Mouse (Mus musculus) liver, embryonic 11.5 days (tissue): ENCODE results near the gene Tctn1. TPM values are rescaled to one million over a fixed set of nuclear protein-coding genes. Genes with fewer than 3 reads are reported as not detected.

ENCODE experiments used
- ATAC-seq: fragments of 200-750 bp; cut with Nextera tagmentation; replicated peaks from 2 replicates; pipeline ENCODE4 v1.8.0; 2017; ENCODE audit warnings: moderate number of reproducible peaks, mild to moderate bottlenecking, moderate TSS enrichment, moderate library complexity; ENCODE audit not compliant: low FRiP score
- DNase-seq: peaks from one replicate; pipeline ENCODE4 v3.0.0-alpha.2; 2017; ENCODE audit warnings: low spot score
- H3K27ac ChIP-seq: fragments of 300-500 bp; sonication (generic); 2 replicates; pipeline ENCODE4 v1.5.1; 2014; ENCODE audit warnings: mild to moderate bottlenecking, low read depth, low read length, control low read depth
- H3K27me3 ChIP-seq: fragments of 300-500 bp; sonication (generic); replicated peaks from 2 replicates; pipeline ENCODE4 v1.6.1; 2014; ENCODE audit warnings: low read length, mixed read lengths; ENCODE audit not compliant: control insufficient read depth, insufficient read depth
- H3K36me3 ChIP-seq: fragments of 300-500 bp; sonication (generic); 2 replicates; pipeline ENCODE4 v1.6.1; 2014; ENCODE audit warnings: mild to moderate bottlenecking, low read length, moderate library complexity, mixed read lengths; ENCODE audit not compliant: control insufficient read depth, insufficient read depth
- H3K4me1 ChIP-seq: fragments of 300-500 bp; sonication (generic); replicated peaks from 2 replicates; pipeline ENCODE4 v1.6.1; 2014; ENCODE audit warnings: low read length, mixed read lengths; ENCODE audit not compliant: control insufficient read depth, insufficient read depth
- H3K4me2 ChIP-seq: fragments of 300-500 bp; sonication (generic); 2 replicates; pipeline ENCODE4 v1.6.1; 2014; ENCODE audit warnings: mild to moderate bottlenecking, control low read depth, moderate library complexity
- H3K4me3 ChIP-seq: fragments of 300-500 bp; sonication (generic); 2 replicates; pipeline ENCODE4 v1.5.1; 2014; ENCODE audit warnings: low read depth, low read length, control low read depth
- H3K9ac ChIP-seq: fragments of 300-500 bp; sonication (generic); 2 replicates; pipeline ENCODE4 v1.6.1; 2014; ENCODE audit warnings: low read depth, low read length, control low read depth
- H3K9me3 ChIP-seq: fragments of 300-500 bp; sonication (generic); 2 replicates; pipeline ENCODE4 v1.6.1; 2016; ENCODE audit warnings: low read length, inconsistent platforms, mixed read lengths; ENCODE audit not compliant: control insufficient read depth
- WGBS: fragments of 180-500 bp; shearing (Covaris S2); extraction: QIAGEN DNeasy Blood & Tissue Kit; methylation state at CpG from one replicate; pipeline ENCODE4 v1.1.7; 2014; 5-methylcytosine and 5-hydroxymethylcytosine counted together
- polyA plus RNA-seq: library from polyadenylated mRNA; unstranded; fragments of >200 nt; fragmentation: Nextera tagmentation; extraction: Ambion mirVana; gene quantifications from 2 replicates; pipeline ENCODE4 v1.2.1, GENCODE M21; 2014

Tctn1 gene
- polyA plus RNA-seq, 1 experiment from 2014 or later = 3.1 TPM

GRCm38 (mm10) chr5:122245186-122245585 lies 19.1 kb downstream of the Tctn1 start:
- no peaks in the 10 kb centered on the region for H3K27me3 ChIP-seq
- no peak overlapping the region for H3K4me3 ChIP-seq
- H3K36me3 ChIP-seq = no peaks in the 10 kb centered on the region
- H3K9me3 ChIP-seq = no peaks in the 10 kb centered on the region
- no peak overlapping the region for H3K9ac ChIP-seq
- H3K4me1 ChIP-seq = no peaks in the 10 kb centered on the region
- H3K4me2 ChIP-seq = no peak overlapping the region
- DNase-seq = no peak
- no peak overlapping the region for H3K27ac ChIP-seq
- 69% methylated on average over 3 of the region's 3 CpGs for WGBS
- no peak for ATAC-seq

- Histone ChIP-seq H3K27me3 (no peaks in the 10 kb centered on the region), H3K4me2 (no peak overlapping the region), H3K4me3 (no peak overlapping the region), H3K4me1 (no peaks in the 10 kb centered on the region), H3K36me3 (no peaks in the 10 kb centered on the region), H3K9ac (no peak overlapping the region), H3K9me3 (no peaks in the 10 kb centered on the region), H3K27ac (no peak overlapping the region)
- DNase-seq (no peak), ATAC-seq (no peak)
- WGBS = 88% methylated on average over 17 of the region's 17 CpGs
Observed at GRCm38 (mm10) chr5:122243781-122244523, 20.3 kb downstream of the Tctn1 start.

GRCm38 (mm10) chr5:122242521-122243123 lies 21.6 kb downstream of the Tctn1 start:
- Histone ChIP-seq H3K4me1 (no peaks in the 10 kb centered on the region), H3K27me3 (no peaks in the 10 kb centered on the region), H3K4me2 (no peak overlapping the region), H3K36me3 (no peaks in the 10 kb centered on the region), H3K4me3 (no peak overlapping the region), H3K9me3 (no peaks in the 10 kb centered on the region), H3K9ac (no peak overlapping the region), H3K27ac (no peak overlapping the region)
- no peak for DNase-seq
- ATAC-seq = no peak
- 82% methylated on average over 6 of the region's 6 CpGs for WGBS

GRCm38 (mm10) chr5:122240989-122241388 lies 23.3 kb downstream of the Tctn1 start:
- ATAC-seq (no peak), DNase-seq (no peak)
- Histone ChIP-seq H3K9ac (no peak overlapping the region), H3K9me3 (no peaks in the 10 kb centered on the region), H3K36me3 (no peaks in the 10 kb centered on the region), H3K27me3 (no peaks in the 10 kb centered on the region), H3K27ac (no peak overlapping the region), H3K4me2 (no peak overlapping the region), H3K4me1 (no peaks in the 10 kb centered on the region), H3K4me3 (no peak overlapping the region)
- 79% methylated on average over 1 of the region's 1 CpGs for WGBS

- no peak overlapping the region for H3K9ac ChIP-seq
- no peaks in the 10 kb centered on the region for H3K4me1 ChIP-seq
- H3K36me3 ChIP-seq = no peaks in the 10 kb centered on the region
- no peaks in the 10 kb centered on the region for H3K9me3 ChIP-seq
- WGBS = 87% methylated on average over 11 of the region's 11 CpGs
- H3K27me3 ChIP-seq = no peaks in the 10 kb centered on the region
- ATAC-seq (no peak), DNase-seq (no peak)
- H3K4me3 ChIP-seq = no peak overlapping the region
- no peak overlapping the region for H3K27ac ChIP-seq
- no peak overlapping the region for H3K4me2 ChIP-seq
Observed at GRCm38 (mm10) chr5:122240521-122240920, 23.7 kb downstream of the Tctn1 start.

GRCm38 (mm10) chr5:122239618-122240017 lies 24.6 kb downstream of the Tctn1 start:
- ATAC-seq (no peak), DNase-seq (no peak)
- H3K36me3 ChIP-seq = no peaks in the 10 kb centered on the region
- H3K9ac ChIP-seq = no peak overlapping the region
- no peak overlapping the region for H3K4me3 ChIP-seq
- no peak overlapping the region for H3K4me2 ChIP-seq
- H3K4me1 ChIP-seq = no peaks in the 10 kb centered on the region
- H3K27me3 ChIP-seq = no peaks in the 10 kb centered on the region
- H3K27ac ChIP-seq = no peak overlapping the region
- no peaks in the 10 kb centered on the region for H3K9me3 ChIP-seq
- WGBS = 72% methylated on average over 7 of the region's 7 CpGs

- no peaks in the 10 kb centered on the region for H3K36me3 ChIP-seq
- ATAC-seq = no peak
- no peak for DNase-seq
- no peaks in the 10 kb centered on the region for H3K27me3 ChIP-seq
- no peak overlapping the region for H3K27ac ChIP-seq
- H3K9ac ChIP-seq = no peak overlapping the region
- no peak overlapping the region for H3K4me3 ChIP-seq
- H3K9me3 ChIP-seq = no peaks in the 10 kb centered on the region
- 0 out of 2 replicates have a peak, but pooled peaks cover 4% of the 10 kb centered on the region for H3K4me1 ChIP-seq
- 70% methylated on average over 5 of the region's 5 CpGs for WGBS
- no peak overlapping the region for H3K4me2 ChIP-seq
Observed at GRCm38 (mm10) chr5:122237200-122237599, 27.1 kb downstream of the Tctn1 start.

- ATAC-seq (no peak), DNase-seq (no peak)
- Histone ChIP-seq H3K27ac (no peak overlapping the region), H3K27me3 (no peaks in the 10 kb centered on the region), H3K4me3 (no peak overlapping the region), H3K4me2 (no peak overlapping the region), H3K4me1 (peaks cover 4% of the 10 kb centered on the region; the same call in 1 of the 2 replicates), H3K36me3 (no peaks in the 10 kb centered on the region), H3K9ac (no peak overlapping the region), H3K9me3 (no peaks in the 10 kb centered on the region)
- WGBS = 51% methylated on average over 9 of the region's 9 CpGs
Observed at GRCm38 (mm10) chr5:122235196-122235836, 28.9 kb downstream of the Tctn1 start.
